Comparison of ENCODE assay signal across 22 mouse cellular contexts in genomic region chr10:120648741-120649140, GRCm38 (mm10).
DNase-seq lines count a peak whose midpoint lies in the region; ATAC-seq lines count a peak whose summit lies in the region.
"Had no signal": no experiment of that assay in that cellular context is flagged by ENCODE, and none has a peak within 500 bp of the region (broad histone marks: within the 10 kb centered on the region; RNA-seq: fewer than 3 reads in every experiment).

No protein-coding gene starts in this region.

- H3K9ac ChIP-seq in forebrain, embryonic 12.5 days, result no peak overlapping the region
- H3K9ac ChIP-seq in embryonic facial prominence, embryonic 13.5 days, result no peak overlapping the region; the same call in 1 of the 2 replicates
- H3K9ac ChIP-seq: forebrain, postnatal 0 days; heart, embryonic 13.5 days; hindbrain, embryonic 15.5 days had no signal

- H3K27ac ChIP-seq in forebrain, embryonic 10.5 days, result peak overlapping the region; percentile 27; the same call in 1 of the 2 replicates
- no peak overlapping the region for H3K27ac ChIP-seq in forebrain, embryonic 12.5 days
- H3K27ac ChIP-seq in embryonic facial prominence, embryonic 13.5 days, result 0 out of 2 replicates have a peak overlapping the region, but pooled peaks have one; percentile 85
- peak overlapping the region; percentile 78 for H3K27ac ChIP-seq in limb, embryonic 10.5 days
- H3K27ac ChIP-seq: gastrocnemius, adult 2 months; heart, embryonic 13.5 days; hindbrain, embryonic 15.5 days had no signal

- H3K9me3 ChIP-seq in forebrain, embryonic 10.5 days, result 0 out of 2 replicates have a peak, but pooled peaks cover 5% of the 10 kb centered on the region
- H3K9me3 ChIP-seq in forebrain, embryonic 12.5 days, result no peaks in the 10 kb centered on the region
- peaks cover 4% of the 10 kb centered on the region; the same call in 1 of the 2 replicates for H3K9me3 ChIP-seq in embryonic facial prominence, embryonic 13.5 days
- no peaks in the 10 kb centered on the region for H3K9me3 ChIP-seq in limb, embryonic 10.5 days (replicated peaks)
- H3K9me3 ChIP-seq: hindbrain, embryonic 15.5 days had no signal

- 76% methylated on average over 3 of the region's 3 CpGs for WGBS in forebrain, embryonic 10.5 days
- WGBS in forebrain, embryonic 12.5 days, result 43% methylated on average over 3 of the region's 3 CpGs
- 36% methylated on average over 3 of the region's 3 CpGs for WGBS in embryonic facial prominence, embryonic 13.5 days
- WGBS in limb, embryonic 10.5 days, result 55% methylated on average over 3 of the region's 3 CpGs

- no peak for DNase-seq in forebrain, embryonic 10.5 days (ENCODE audit: extremely low spot score, low spot score)
- DNase-seq in retina, embryonic 14.5 days (ENCODE audit: low spot score), result peak; percentile 6
- DNase-seq in retina, postnatal 1 day, result no peak
- DNase-seq in limb, embryonic 10.5 days (ENCODE audit: low spot score), result no peak
- no peak for DNase-seq in urinary bladder, postnatal 10 days (ENCODE audit: low spot score)
- DNase-seq: adrenal gland, adult 2 months; adrenal gland, postnatal 25 days; cerebellum, adult 18-20 months; cerebellum, adult 9-11 months; cerebellum, postnatal 36 days; forebrain, postnatal 0 days; gastrocnemius, adult 2 months; gastrocnemius, postnatal 25 days; heart, postnatal 4 days; kidney, adult 11 months had no signal

- H3K4me1 ChIP-seq in forebrain, embryonic 10.5 days, result peaks cover 35% of the 10 kb centered on the region
- H3K4me1 ChIP-seq in forebrain, embryonic 12.5 days, result peaks cover 19% of the 10 kb centered on the region
- peaks cover 34% of the 10 kb centered on the region for H3K4me1 ChIP-seq in embryonic facial prominence, embryonic 13.5 days
- peaks cover 33% of the 10 kb centered on the region for H3K4me1 ChIP-seq in limb, embryonic 10.5 days

- peaks cover 10% of the 10 kb centered on the region for H3K27me3 ChIP-seq in forebrain, embryonic 10.5 days (ENCODE audit: poor library complexity, severe bottlenecking)
- H3K27me3 ChIP-seq in forebrain, embryonic 12.5 days, result peaks cover 11% of the 10 kb centered on the region; the same call in 1 of the 2 replicates
- no peaks in the 10 kb centered on the region for H3K27me3 ChIP-seq in embryonic facial prominence, embryonic 13.5 days
- H3K27me3 ChIP-seq in limb, embryonic 10.5 days (ENCODE audit: low read depth, poor library complexity, severe bottlenecking), result no peaks in the 10 kb centered on the region; the same call in 1 of the 2 replicates
- H3K27me3 ChIP-seq: heart, embryonic 13.5 days; hindbrain, embryonic 15.5 days; Patski had no signal

- no peak for ATAC-seq in forebrain, embryonic 12.5 days (ENCODE audit: low FRiP score)
- ATAC-seq in embryonic facial prominence, embryonic 13.5 days (ENCODE audit: insufficient number of reproducible peaks, insufficient read depth, low FRiP score, low TSS enrichment, low read depth), result no peak
- no peak for ATAC-seq in inflammation-experienced regulatory T-cells, adult 6 months
- ATAC-seq: forebrain, postnatal 0 days; Patski had no signal

- no peak overlapping the region for H3K4me3 ChIP-seq in forebrain, embryonic 10.5 days
- H3K4me3 ChIP-seq in forebrain, embryonic 12.5 days (replicated peaks), result no peak overlapping the region
- no peak overlapping the region for H3K4me3 ChIP-seq in embryonic facial prominence, embryonic 13.5 days
- no peak overlapping the region for H3K4me3 ChIP-seq in limb, embryonic 10.5 days
- H3K4me3 ChIP-seq: erythroblast, embryonic 14.5 days; gastrocnemius, adult 2 months; heart, embryonic 13.5 days; hindbrain, embryonic 15.5 days had no signal

- H3K36me3 ChIP-seq in forebrain, embryonic 10.5 days (replicated peaks), result no peaks in the 10 kb centered on the region
- no peaks in the 10 kb centered on the region for H3K36me3 ChIP-seq in forebrain, embryonic 12.5 days (replicated peaks)
- no peaks in the 10 kb centered on the region for H3K36me3 ChIP-seq in embryonic facial prominence, embryonic 13.5 days
- no peaks in the 10 kb centered on the region for H3K36me3 ChIP-seq in limb, embryonic 10.5 days
- H3K36me3 ChIP-seq: heart, embryonic 13.5 days; hindbrain, embryonic 15.5 days had no signal

- H3K4me2 ChIP-seq in forebrain, embryonic 12.5 days, result no peak overlapping the region
- H3K4me2 ChIP-seq in embryonic facial prominence, embryonic 13.5 days, result no peak overlapping the region
- H3K4me2 ChIP-seq: heart, embryonic 13.5 days; hindbrain, embryonic 15.5 days had no signal
